Mouse (Mus musculus) neural tube, embryonic 12.5 days (tissue): ENCODE measurements around the gene En1. TPM values are rescaled to one million over a fixed set of nuclear protein-coding genes. Genes with fewer than 3 reads are reported as not detected.

Experiments
- ATAC-seq: fragments of 200-750 bp; cut with Nextera tagmentation; 2 replicates; pipeline ENCODE4 v1.8.0; 2017; ENCODE audit warnings: low read depth, mild to moderate bottlenecking, moderate TSS enrichment, moderate library complexity; ENCODE audit not compliant: low FRiP score
- H3K27ac ChIP-seq: fragments of 300-500 bp; sonication (generic); 2 replicates; pipeline ENCODE4 v1.5.1; 2016
- H3K27me3 ChIP-seq: fragments of 300-500 bp; sonication (generic); replicated peaks from 2 replicates; pipeline ENCODE4 v1.6.1; 2016; ENCODE audit warnings: mild to moderate bottlenecking
- H3K36me3 ChIP-seq: fragments of 300-500 bp; sonication (generic); 2 replicates; pipeline ENCODE4 v1.6.1; 2016; ENCODE audit warnings: mild to moderate bottlenecking
- H3K4me1 ChIP-seq: fragments of 300-500 bp; sonication (generic); 2 replicates; pipeline ENCODE4 v1.6.1; 2016
- H3K4me2 ChIP-seq: fragments of 300-500 bp; sonication (generic); replicated peaks from 2 replicates; pipeline ENCODE4 v1.6.1; 2016; ENCODE audit warnings: mild to moderate bottlenecking
- H3K4me3 ChIP-seq: fragments of 300-500 bp; sonication (generic); 2 replicates; pipeline ENCODE4 v1.5.1; 2016
- H3K9ac ChIP-seq: fragments of 300-500 bp; sonication (generic); 2 replicates; pipeline ENCODE4 v1.6.1; 2016; ENCODE audit warnings: mild to moderate bottlenecking
- H3K9me3 ChIP-seq: fragments of 300-500 bp; sonication (generic); 2 replicates; pipeline ENCODE4 v1.6.1; 2016; ENCODE audit warnings: mild to moderate bottlenecking
- WGBS: fragments of 180-500 bp; shearing (Covaris S2); methylation state at CpG from one replicate; pipeline ENCODE4 v1.1.7; 2016; 5-methylcytosine and 5-hydroxymethylcytosine counted together
- polyA plus RNA-seq: library from polyadenylated mRNA; unstranded; fragments of >200 nt; fragmentation: Nextera tagmentation; extraction: Ambion mirVana; gene quantifications from 2 replicates; pipeline ENCODE4 v1.2.1, GENCODE M21; 2016

En1 gene
- polyA plus RNA-seq, 1 experiment from 2014 or later: 4.2 TPM

GRCm38 (mm10) chr1:120602876-120603655 lies 848 bp downstream of the En1 start:
- no peaks in the 10 kb centered on the region for H3K9me3 ChIP-seq
- H3K4me1 ChIP-seq: peaks cover 22% of the 10 kb centered on the region
- peaks cover 93% of the 10 kb centered on the region for H3K27me3 ChIP-seq
- peak overlapping the region; percentile 41 for H3K4me3 ChIP-seq
- under 1% methylated on average over 76 of the region's 83 CpGs for WGBS
- peak overlapping the region; percentile 59 for H3K9ac ChIP-seq
- no peaks in the 10 kb centered on the region for H3K36me3 ChIP-seq
- H3K4me2 ChIP-seq: peak overlapping the region; percentile 69
- H3K27ac ChIP-seq: no peak overlapping the region
- ATAC-seq: peak; percentile 21; the same call in 1 of the 2 replicates

- H3K4me2 ChIP-seq: peak overlapping the region; percentile 69
- no peaks in the 10 kb centered on the region for H3K9me3 ChIP-seq
- H3K4me1 ChIP-seq: peaks cover 22% of the 10 kb centered on the region
- H3K27me3 ChIP-seq: peaks cover 92% of the 10 kb centered on the region
- peak; percentile 42; the same call in 1 of the 2 replicates for ATAC-seq
- H3K4me3 ChIP-seq: peak overlapping the region; percentile 41
- H3K27ac ChIP-seq: no peak overlapping the region
- WGBS: 0% methylated on average over 35 of the region's 35 CpGs
- H3K36me3 ChIP-seq: no peaks in the 10 kb centered on the region
- H3K9ac ChIP-seq: peak overlapping the region; percentile 59
Observed at GRCm38 (mm10) chr1:120603656-120604051, 1.4 kb downstream of the En1 start.

DNA sequence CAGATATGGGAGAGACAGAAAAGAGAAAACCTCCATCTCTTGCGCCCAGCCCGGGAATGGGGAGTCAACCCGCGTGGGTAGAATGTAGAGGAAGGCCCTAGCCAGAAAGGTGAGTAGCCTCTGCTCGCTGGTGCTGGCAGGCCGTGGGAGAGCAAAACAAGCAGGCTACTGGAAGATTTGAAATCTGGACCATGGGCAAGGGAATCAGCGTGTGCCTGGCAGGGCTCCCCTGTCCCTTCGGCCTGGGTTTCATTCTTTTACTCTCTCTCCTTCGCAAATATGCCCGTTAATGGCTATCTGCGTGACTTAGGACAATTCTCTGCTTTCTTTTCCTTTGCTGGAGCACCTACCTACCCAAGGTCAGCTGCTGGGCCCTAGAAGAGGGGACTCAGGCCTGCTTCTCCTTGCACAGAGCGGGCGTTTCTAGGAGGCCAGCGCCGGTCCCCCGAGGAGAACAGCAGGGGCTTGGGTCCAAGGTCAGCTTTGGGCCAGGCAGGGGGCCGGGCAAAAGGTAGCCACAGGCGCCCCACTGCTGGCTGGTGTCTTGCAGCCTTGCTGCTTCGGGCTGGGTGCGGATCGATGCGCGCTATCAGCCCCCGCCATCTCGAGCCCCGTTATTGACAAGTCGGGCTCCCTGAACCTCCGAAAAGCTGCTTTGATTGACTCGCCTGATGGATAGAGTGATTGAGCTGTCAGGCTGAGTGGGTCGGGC lies 2.4 kb downstream of the En1 start:
- no peaks in the 10 kb centered on the region for H3K36me3 ChIP-seq
- peak overlapping the region; percentile 38 for H3K9ac ChIP-seq
- H3K27me3 ChIP-seq: peaks cover 92% of the 10 kb centered on the region
- peaks cover 21% of the 10 kb centered on the region for H3K4me1 ChIP-seq
- no peak overlapping the region; the same call in 1 of the 2 replicates for H3K4me2 ChIP-seq
- H3K9me3 ChIP-seq: no peaks in the 10 kb centered on the region
- peak overlapping the region; percentile 41 for H3K4me3 ChIP-seq
- 1% methylated on average over 30 of the region's 30 CpGs for WGBS
- no peak for ATAC-seq
- H3K27ac ChIP-seq: no peak overlapping the region

GRCm38 (mm10) chr1:120605143-120605435 lies 2.9 kb downstream of the En1 start:
- Histone ChIP-seq H3K4me2 (no peak overlapping the region), H3K9me3 (no peaks in the 10 kb centered on the region), H3K4me3 (peak overlapping the region; percentile 41; the same call in 1 of the 2 replicates), H3K4me1 (peaks cover 19% of the 10 kb centered on the region), H3K36me3 (no peaks in the 10 kb centered on the region), H3K27me3 (peaks cover 92% of the 10 kb centered on the region), H3K27ac (no peak overlapping the region), H3K9ac (no peak overlapping the region)
- no peak for ATAC-seq
- under 1% methylated on average over 8 of the region's 8 CpGs for WGBS

DNA sequence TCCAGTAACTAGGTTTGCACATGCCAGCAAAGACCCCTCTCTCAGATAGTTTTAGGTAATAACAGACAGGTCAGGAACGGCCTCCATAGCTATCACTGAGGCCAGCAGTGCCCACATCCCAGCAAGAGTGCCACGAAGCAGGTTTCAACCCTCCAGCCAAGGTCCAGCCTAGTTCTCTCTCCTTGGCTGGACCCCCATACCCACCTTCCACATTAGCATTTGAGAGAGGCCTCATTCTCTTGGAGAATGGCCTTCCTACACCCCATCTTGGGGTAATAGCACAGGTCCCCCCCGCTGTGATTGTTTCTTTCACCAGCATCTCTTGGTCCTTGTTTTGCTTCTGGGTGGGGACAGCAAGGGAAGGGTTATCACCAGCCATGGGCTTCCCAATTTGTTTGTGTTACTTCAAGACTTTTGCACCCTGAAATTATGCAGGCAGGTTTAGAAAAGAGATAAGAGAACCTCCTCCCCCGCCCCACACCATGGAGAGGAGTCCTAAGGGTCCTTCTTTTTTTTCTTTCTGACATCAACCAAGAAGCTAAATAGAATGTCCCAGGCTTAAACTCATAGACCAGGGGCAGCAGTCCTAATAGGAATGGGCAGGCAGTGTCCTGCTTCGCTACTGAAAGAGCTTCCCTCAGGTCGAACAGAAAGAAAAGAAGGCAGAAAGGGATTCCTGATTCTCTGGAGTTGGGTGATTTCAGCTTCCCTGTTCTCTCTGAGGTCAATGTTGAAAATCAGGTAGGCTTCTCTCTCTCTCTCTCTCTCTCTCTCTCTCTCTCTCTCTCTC lies 3.5 kb downstream of the En1 start:
- no peaks in the 10 kb centered on the region for H3K9me3 ChIP-seq
- 2% methylated on average over 6 of the region's 6 CpGs for WGBS
- no peak overlapping the region for H3K27ac ChIP-seq
- peaks cover 19% of the 10 kb centered on the region for H3K4me1 ChIP-seq
- no peaks in the 10 kb centered on the region for H3K36me3 ChIP-seq
- 0 out of 2 replicates have a peak overlapping the region, but pooled peaks have one; percentile 1 for H3K4me2 ChIP-seq
- ATAC-seq: no peak
- 0 out of 2 replicates have a peak overlapping the region, but pooled peaks have one; percentile 29 for H3K9ac ChIP-seq
- H3K27me3 ChIP-seq: peaks cover 92% of the 10 kb centered on the region
- 0 out of 2 replicates have a peak overlapping the region, but pooled peaks have one; percentile 41 for H3K4me3 ChIP-seq

DNA sequence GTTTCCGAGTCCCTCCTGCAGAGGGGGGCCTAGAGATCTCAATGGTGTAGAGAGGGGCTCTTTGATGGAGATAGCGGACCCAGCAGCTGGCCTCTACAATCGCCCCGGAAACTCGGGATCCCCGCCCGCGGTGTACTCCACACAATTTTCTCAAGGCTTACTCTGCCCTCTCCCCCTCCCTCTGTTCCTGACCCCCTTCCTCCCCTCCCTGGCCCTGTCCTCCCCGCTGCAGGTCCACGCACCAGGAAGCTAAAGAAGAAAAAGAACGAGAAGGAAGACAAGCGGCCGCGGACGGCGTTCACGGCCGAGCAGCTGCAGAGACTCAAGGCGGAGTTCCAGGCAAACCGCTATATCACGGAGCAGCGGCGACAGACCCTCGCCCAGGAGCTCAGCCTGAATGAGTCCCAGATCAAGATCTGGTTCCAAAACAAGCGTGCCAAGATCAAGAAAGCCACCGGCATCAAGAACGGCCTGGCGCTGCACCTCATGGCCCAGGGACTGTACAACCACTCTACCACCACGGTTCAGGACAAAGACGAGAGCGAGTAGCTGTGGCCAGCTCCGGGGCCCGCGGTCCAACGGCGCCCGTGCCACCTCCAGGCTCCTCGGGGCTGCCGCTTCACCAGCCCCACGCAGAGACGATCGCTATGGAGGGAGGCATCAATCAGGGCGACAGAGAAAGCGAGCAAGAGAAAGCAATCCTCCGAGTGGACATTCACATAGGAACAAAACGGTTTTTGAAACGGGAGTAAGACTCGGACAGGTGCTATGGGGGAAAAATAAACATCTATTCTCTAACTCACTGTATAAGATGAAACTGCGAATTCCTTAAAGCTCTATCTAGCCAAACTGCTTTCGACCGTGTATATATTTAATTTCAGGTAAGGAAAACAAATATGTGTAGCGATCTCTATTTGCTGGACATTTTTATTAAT lies 4.7 kb downstream of the En1 start:
- Histone ChIP-seq H3K27me3 (peaks cover 92% of the 10 kb centered on the region), H3K36me3 (no peaks in the 10 kb centered on the region), H3K9me3 (no peaks in the 10 kb centered on the region), H3K4me3 (peak overlapping the region; percentile 24), H3K4me2 (peak overlapping the region; percentile 46), H3K9ac (peak overlapping the region; percentile 29; the same call in 1 of the 2 replicates), H3K4me1 (peaks cover 19% of the 10 kb centered on the region), H3K27ac (0 out of 2 replicates have a peak overlapping the region, but pooled peaks have one; percentile 20)
- WGBS: 1% methylated on average over 52 of the region's 52 CpGs
- no peak for ATAC-seq

DNA sequence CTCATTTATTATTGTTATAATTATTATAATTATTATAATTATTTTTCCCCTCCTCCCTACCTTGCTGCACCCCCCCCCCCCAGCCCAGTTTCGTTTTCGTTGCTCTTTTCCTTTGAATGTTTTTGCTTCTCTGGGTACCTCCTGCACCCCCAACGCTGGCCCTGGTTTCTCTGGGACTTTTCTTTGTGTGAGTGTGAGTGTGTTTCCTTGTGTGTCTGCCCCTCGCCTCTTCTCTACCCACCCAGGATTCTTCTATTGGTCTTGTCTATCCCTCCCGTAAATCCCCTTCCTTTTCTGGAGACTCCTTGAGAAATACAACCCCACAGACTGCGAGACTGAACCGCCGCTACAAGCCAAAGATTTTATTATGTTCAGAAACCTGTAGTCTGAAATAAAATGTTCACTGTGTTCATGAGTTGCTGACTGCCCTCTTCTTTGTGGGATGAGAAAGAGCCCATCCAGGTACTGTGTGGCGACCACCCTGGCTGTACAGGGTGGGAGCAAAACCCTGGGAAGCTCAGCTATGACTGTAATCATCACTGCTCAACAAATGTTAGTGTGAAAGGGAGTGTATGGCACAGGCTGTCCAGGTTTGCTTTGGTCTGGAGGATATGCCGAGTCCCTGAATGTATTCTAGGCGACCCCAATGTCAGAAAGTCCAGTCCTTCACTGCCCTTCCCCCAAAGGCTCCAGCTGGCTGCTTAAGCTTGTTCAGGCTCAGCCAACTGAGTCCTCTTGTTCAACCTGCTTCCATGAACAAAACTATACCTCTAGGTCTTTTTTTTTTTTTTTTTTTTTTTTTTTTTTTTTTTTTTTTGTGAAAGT lies 5.6 kb downstream of the En1 start:
- 3% methylated on average over 11 of the region's 11 CpGs for WGBS
- Histone ChIP-seq H3K27me3 (peaks cover 96% of the 10 kb centered on the region), H3K4me3 (0 out of 2 replicates have a peak overlapping the region, but pooled peaks have one; percentile 15), H3K4me1 (peaks cover 17% of the 10 kb centered on the region), H3K9me3 (no peaks in the 10 kb centered on the region), H3K36me3 (no peaks in the 10 kb centered on the region), H3K27ac (no peak overlapping the region), H3K9ac (no peak overlapping the region), H3K4me2 (peak overlapping the region; percentile 46; the same call in 1 of the 2 replicates)
- no peak for ATAC-seq

DNA sequence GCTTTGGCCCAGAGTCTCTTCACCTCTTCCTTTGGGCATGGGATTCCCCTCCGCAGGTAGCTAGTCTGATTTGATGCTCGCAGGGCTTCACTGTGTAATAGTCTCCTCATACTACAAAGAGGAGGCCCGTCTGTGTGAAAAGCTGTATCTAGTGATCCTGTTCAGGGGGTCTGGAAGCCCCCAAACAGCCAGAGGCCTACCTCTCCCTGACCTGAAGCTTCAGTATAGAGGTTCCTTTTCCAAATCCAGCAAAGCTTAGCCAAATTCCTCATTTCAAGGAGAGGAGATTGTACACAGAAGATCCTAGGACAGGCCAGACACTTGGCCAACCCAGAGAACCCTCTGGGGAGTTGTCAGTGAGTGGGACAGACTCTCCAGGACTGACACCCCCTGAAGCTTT lies 6.2 kb downstream of the En1 start:
- Histone ChIP-seq H3K9ac (no peak overlapping the region), H3K4me1 (peaks cover 10% of the 10 kb centered on the region), H3K4me3 (no peak overlapping the region), H3K9me3 (no peaks in the 10 kb centered on the region), H3K36me3 (no peaks in the 10 kb centered on the region), H3K4me2 (no peak overlapping the region), H3K27me3 (peaks cover 96% of the 10 kb centered on the region), H3K27ac (no peak overlapping the region)
- WGBS: 6% methylated on average over 3 of the region's 3 CpGs
- ATAC-seq: no peak

DNA sequence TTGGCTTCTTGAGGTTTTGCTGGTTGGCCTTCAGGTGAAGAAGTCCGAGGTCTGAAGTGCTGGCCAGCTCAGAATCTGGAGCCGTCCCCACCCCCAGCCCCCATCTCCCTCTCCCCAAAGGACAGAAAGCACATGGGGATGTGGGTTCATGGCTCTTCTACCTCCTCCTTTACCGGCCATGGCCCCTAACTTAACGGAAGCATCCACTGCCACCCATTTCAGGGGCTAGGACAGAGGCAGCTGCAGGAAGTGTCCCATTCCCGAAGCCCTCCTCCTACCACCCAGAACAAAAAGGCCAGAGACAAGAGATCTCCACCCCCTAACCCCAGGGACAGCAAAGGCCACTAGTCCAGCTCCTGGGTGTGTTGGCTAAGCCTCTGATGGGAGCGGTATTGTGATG lies 7.4 kb downstream of the En1 start:
- Histone ChIP-seq H3K36me3 (no peaks in the 10 kb centered on the region), H3K27ac (no peak overlapping the region), H3K9me3 (no peaks in the 10 kb centered on the region), H3K4me2 (no peak overlapping the region), H3K4me1 (peaks cover 6% of the 10 kb centered on the region), H3K4me3 (no peak overlapping the region), H3K27me3 (peaks cover 96% of the 10 kb centered on the region), H3K9ac (no peak overlapping the region)
- no peak for ATAC-seq
- whole genome bisulfite sequencing: 1% methylated on average over 6 of the region's 6 CpGs

DNA sequence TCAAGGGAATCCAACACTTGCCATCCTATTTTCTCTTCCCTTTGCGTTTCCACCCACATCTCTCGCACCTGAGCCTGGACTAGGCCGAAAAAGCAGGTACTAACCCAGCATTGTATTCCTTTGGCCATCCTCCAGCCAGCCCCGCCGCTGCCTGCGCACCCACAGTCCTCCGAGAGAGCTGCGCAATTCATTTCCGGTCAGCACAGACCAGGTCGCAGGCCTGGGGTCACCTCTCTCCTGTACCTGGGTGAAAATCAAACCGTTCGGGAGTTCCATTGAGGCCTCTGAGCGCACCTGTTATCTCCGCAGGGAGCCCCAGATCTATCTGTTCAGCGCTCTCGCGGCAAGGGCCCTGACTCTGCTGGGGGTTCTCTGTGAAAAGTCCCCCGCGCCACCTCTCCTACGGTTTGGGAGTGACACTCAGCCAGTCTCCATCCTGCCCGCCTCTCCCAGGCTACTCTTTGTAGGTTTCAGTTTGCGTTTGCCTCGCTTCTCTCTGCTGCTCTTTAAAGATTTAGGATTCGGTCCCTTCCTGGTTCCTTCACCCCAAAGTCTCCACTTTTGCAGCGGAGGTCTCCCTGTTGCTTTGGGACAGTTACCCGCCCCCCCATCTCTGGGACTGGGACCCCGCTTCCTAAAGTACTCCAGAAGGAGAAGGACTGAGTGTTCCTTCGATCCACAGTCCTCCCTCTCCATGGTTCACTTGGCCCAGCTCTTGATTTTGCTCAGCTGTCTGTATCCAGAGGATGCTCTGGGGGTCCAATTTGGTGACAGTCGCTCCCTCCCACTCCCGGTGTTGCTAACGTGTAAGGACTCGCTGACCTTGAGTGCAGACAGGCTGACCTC lies 11.5 kb downstream of the En1 start:
- Histone ChIP-seq H3K27ac (no peak overlapping the region), H3K9ac (no peak overlapping the region), H3K4me2 (no peak overlapping the region), H3K36me3 (no peaks in the 10 kb centered on the region), H3K4me3 (no peak overlapping the region), H3K27me3 (peaks cover 99% of the 10 kb centered on the region), H3K9me3 (no peaks in the 10 kb centered on the region), H3K4me1 (no peaks in the 10 kb centered on the region)
- WGBS: under 1% methylated on average over 32 of the region's 32 CpGs
- ATAC-seq: no peak
